Mouse (Mus musculus): Measurements from ENCODE around the gene Wwtr1. TPM values are rescaled to one million over a fixed set of nuclear protein-coding genes. Genes with fewer than 3 reads are reported as not detected.

The Wwtr1 gene
- polyA plus RNA-seq, 2 experiments = 34.5 to 54.2 TPM

DNA sequence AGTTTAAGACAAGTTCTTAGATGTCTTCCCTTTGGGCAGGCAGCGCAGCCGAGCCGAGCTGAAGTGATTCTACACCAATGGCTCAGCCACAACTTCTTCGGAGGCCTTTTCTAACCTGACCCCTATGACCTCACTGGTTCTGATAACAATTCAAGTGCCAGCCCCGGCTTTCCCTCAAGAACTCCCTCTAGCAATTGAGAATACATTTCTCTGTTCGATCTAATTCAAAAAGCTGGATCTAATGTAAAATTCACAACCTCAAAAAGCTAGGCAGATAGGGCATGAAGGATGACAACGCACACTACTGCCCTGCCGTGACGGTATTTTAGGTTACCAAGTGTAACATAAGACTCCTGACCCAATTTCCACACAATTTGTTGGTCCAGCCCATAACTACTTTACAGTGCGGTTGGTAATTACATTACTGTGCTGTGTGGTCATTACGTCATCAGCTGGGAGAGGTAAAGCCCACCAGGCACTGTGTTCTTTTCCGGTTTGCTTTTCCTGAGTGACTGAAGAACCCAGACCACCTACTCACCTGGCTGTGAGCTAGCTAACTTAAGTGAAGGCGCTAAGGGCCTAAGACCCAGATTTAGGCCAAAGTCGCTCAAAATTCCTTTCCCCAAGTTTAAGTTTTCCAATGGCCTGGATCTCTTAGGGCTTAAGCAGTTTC lies 1.7 kb downstream of the Wwtr1 start:
- TF ChIP-seq POLR2A (IDR thresholded peaks at IDR 0.05; ENCODE audit: borderline replicate concordance, extremely low read depth, insufficient read depth, insufficient read length) = no peak
- H3K27me3 ChIP-seq (ENCODE audit: control insufficient read depth, insufficient read depth, low read length) = no peaks in the 10 kb centered on the region
- ATAC-seq (ENCODE audit: low FRiP score, low read depth) (no peak), DNase-seq (ENCODE audit: low spot score) (peak; percentile 53)
- H3K4me3 ChIP-seq (replicated peaks; ENCODE audit: low read length) = peak overlapping the region; percentile 68
- no peak overlapping the region for H3K27ac ChIP-seq (replicated peaks; ENCODE audit: low read depth, low read length)
- no peaks in the 10 kb centered on the region for H3K9me3 ChIP-seq (ENCODE audit: control insufficient read depth, low read length)
- H3K4me1 ChIP-seq (ENCODE audit: control insufficient read depth, insufficient read depth, low read length) = peaks cover 32% of the 10 kb centered on the region
- H3K36me3 ChIP-seq (ENCODE audit: control insufficient read depth, insufficient read depth, low read length) = peaks cover 19% of the 10 kb centered on the region
- H3K9ac ChIP-seq (ENCODE audit: low read depth, low read length, severe bottlenecking) = peak overlapping the region; percentile 79
- WGBS = 27% methylated on average over 14 of the region's 14 CpGs
- peak overlapping the region; percentile 82 for H3K4me2 ChIP-seq (replicated peaks; ENCODE audit: low read depth, low read length, severe bottlenecking)

DNA sequence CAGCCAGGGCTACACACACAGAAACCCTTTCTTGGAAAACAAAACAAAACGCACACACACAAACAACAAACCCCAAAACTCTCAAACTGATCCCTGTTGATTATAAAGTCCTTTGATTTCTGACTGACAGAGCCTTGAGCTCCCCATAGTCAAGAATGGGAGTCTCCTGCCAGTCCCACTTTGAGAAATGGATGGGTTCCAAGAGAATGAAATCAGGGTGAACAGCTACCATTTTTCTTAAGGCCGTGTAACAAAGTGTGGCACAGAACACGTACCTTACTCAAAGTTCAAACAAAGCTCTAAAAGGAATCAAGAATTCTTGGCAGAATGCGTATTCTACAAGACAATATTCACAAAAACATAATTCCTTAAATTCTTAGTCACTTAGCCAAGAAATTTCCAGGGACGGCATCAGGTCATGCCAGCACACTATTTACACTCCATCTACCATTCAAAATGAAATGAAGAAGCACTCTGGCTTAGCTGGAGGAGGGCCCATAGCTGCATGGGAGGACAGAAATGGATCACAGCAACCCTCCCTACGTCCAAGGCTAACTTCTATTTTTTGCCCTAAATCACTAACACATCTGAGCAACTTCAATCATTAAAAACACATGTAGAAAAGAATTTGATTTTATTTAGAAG lies 3.3 kb downstream of the Wwtr1 start:
- WGBS = 63% methylated on average over 6 of the region's 6 CpGs
- Histone ChIP-seq H3K36me3 (ENCODE audit: control insufficient read depth, insufficient read depth, low read length) (peaks cover 23% of the 10 kb centered on the region), H3K27me3 (ENCODE audit: control insufficient read depth, insufficient read depth, low read length) (no peaks in the 10 kb centered on the region), H3K4me3 (replicated peaks; ENCODE audit: low read length) (peak overlapping the region; percentile 68), H3K9me3 (ENCODE audit: control insufficient read depth, low read length) (no peaks in the 10 kb centered on the region), H3K4me1 (ENCODE audit: control insufficient read depth, insufficient read depth, low read length) (peaks cover 32% of the 10 kb centered on the region), H3K4me2 (replicated peaks; ENCODE audit: low read depth, low read length, severe bottlenecking) (peak overlapping the region; percentile 82), H3K27ac (replicated peaks; ENCODE audit: low read depth, low read length) (no peak overlapping the region), H3K9ac (ENCODE audit: low read depth, low read length, severe bottlenecking) (no peak overlapping the region)
- ATAC-seq (ENCODE audit: low FRiP score, low read depth) (no peak), DNase-seq (ENCODE audit: low spot score) (peak; percentile 27)
- TF ChIP-seq POLR2A (IDR thresholded peaks at IDR 0.05; ENCODE audit: borderline replicate concordance, extremely low read depth, insufficient read depth, insufficient read length) = no peak

DNA sequence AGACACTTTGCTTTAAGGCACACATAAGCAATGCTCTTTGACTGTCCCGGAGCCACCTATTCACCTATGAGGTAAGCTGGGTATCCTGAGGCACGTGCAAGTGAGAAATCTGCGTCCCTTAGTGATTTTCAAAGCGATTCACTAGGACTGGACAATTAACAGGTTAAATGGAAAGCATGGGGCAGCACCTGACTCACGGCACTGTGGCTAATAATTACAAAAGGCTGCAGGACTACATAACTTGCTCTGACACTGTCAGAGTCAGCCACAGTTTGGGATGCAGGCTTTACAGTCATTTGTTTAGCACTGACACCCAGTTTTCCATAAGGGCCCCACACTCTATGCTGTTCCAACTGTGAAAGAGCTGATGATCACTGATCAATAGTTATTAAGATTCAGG lies 9.1 kb downstream of the Wwtr1 start:
- Histone ChIP-seq H3K9ac (ENCODE audit: low read depth, low read length, severe bottlenecking) (no peak overlapping the region), H3K27ac (replicated peaks; ENCODE audit: low read depth, low read length) (no peak overlapping the region), H3K4me1 (ENCODE audit: control insufficient read depth, insufficient read depth, low read length) (peaks cover 15% of the 10 kb centered on the region; the same call in 1 of the 2 replicates), H3K4me2 (replicated peaks; ENCODE audit: low read depth, low read length, severe bottlenecking) (no peak overlapping the region), H3K27me3 (ENCODE audit: control insufficient read depth, insufficient read depth, low read length) (no peaks in the 10 kb centered on the region), H3K4me3 (replicated peaks; ENCODE audit: low read length) (no peak overlapping the region), H3K9me3 (ENCODE audit: control insufficient read depth, low read length) (no peaks in the 10 kb centered on the region), H3K36me3 (ENCODE audit: control insufficient read depth, insufficient read depth, low read length) (peaks cover 20% of the 10 kb centered on the region)
- 74% methylated on average over 5 of the region's 5 CpGs for whole genome bisulfite sequencing
- ATAC-seq (ENCODE audit: low FRiP score, low read depth) (no peak), DNase-seq (ENCODE audit: low spot score) (no peak)
- no peak for TF ChIP-seq POLR2A (IDR thresholded peaks at IDR 0.05; ENCODE audit: borderline replicate concordance, extremely low read depth, insufficient read depth, insufficient read length)

DNA sequence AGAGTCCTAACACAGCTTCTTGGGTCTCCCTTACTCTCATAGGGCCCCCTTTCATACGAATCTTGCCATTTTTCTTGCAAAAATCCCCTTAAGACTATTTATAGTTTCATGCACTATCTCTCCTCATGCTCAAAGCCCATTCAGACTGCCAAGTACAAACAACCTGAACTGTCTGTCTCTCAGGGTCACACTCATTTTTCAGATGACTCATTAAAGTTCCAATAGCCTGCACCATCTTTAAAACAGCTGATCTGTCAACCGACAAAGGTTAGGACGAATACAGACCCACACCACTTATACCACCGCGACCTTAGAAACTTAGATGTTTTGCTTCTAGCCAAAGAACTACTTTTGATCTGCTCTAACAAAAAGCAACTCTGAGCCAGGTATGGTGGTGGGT lies 12.1 kb downstream of the Wwtr1 start:
- 0 out of 2 replicates have a peak overlapping the region, but pooled peaks have one; percentile 20 for H3K27ac ChIP-seq (replicated peaks; ENCODE audit: low read depth, low read length)

GRCm38 (mm10) chr3:57562996-57563506 lies 12.7 kb downstream of the Wwtr1 start:
- no peak overlapping the region for H3K4me3 ChIP-seq (replicated peaks; ENCODE audit: low read length)
- H3K4me2 ChIP-seq (replicated peaks; ENCODE audit: low read depth, low read length, severe bottlenecking) = no peak overlapping the region
- DNase-seq (ENCODE audit: low spot score) = no peak
- no peak for ATAC-seq (ENCODE audit: low FRiP score, low read depth)
- H3K9ac ChIP-seq (ENCODE audit: low read depth, low read length, severe bottlenecking) = no peak overlapping the region
- H3K36me3 ChIP-seq (ENCODE audit: control insufficient read depth, insufficient read depth, low read length) = peaks cover 11% of the 10 kb centered on the region
- H3K27me3 ChIP-seq (ENCODE audit: control insufficient read depth, insufficient read depth, low read length) = no peaks in the 10 kb centered on the region
- H3K9me3 ChIP-seq (ENCODE audit: control insufficient read depth, low read length) = no peaks in the 10 kb centered on the region
- TF ChIP-seq POLR2A (IDR thresholded peaks at IDR 0.05; ENCODE audit: borderline replicate concordance, extremely low read depth, insufficient read depth, insufficient read length) = no peak
- H3K27ac ChIP-seq (replicated peaks; ENCODE audit: low read depth, low read length) = 0 out of 2 replicates have a peak overlapping the region, but pooled peaks have one; percentile 20
- peaks cover 13% of the 10 kb centered on the region; the same call in 1 of the 2 replicates for H3K4me1 ChIP-seq (ENCODE audit: control insufficient read depth, insufficient read depth, low read length)
- 49% methylated on average over 6 of the region's 6 CpGs for WGBS

More for the DNA sequence above, 12.1 kb downstream of the Wwtr1 start:
- Histone ChIP-seq H3K4me1 (ENCODE audit: control insufficient read depth, insufficient read depth, low read length) (peaks cover 13% of the 10 kb centered on the region; the same call in 1 of the 2 replicates), H3K27me3 (ENCODE audit: control insufficient read depth, insufficient read depth, low read length) (no peaks in the 10 kb centered on the region), H3K36me3 (ENCODE audit: control insufficient read depth, insufficient read depth, low read length) (peaks cover 13% of the 10 kb centered on the region), H3K9me3 (ENCODE audit: control insufficient read depth, low read length) (no peaks in the 10 kb centered on the region), H3K4me2 (replicated peaks; ENCODE audit: low read depth, low read length, severe bottlenecking) (no peak overlapping the region), H3K4me3 (replicated peaks; ENCODE audit: low read length) (no peak overlapping the region), H3K9ac (ENCODE audit: low read depth, low read length, severe bottlenecking) (no peak overlapping the region)
- 88% methylated on average over 5 of the region's 5 CpGs for WGBS
- DNase-seq (ENCODE audit: low spot score) = no peak
- no peak for TF ChIP-seq POLR2A (IDR thresholded peaks at IDR 0.05; ENCODE audit: borderline replicate concordance, extremely low read depth, insufficient read depth, insufficient read length)
- ATAC-seq (ENCODE audit: low FRiP score, low read depth) = no peak
